Mouse (Mus musculus) urinary bladder, postnatal 4 days (tissue): ENCODE measurements around the gene Cacna1a.

Experiments used
- DNase-seq, 2 experiments: peaks; one replicate each; pipeline ENCODE4 v3.0.0; 2021 to 2022; ENCODE audit warnings: low spot score in 2 of 2

The Cacna1a gene

DNA sequence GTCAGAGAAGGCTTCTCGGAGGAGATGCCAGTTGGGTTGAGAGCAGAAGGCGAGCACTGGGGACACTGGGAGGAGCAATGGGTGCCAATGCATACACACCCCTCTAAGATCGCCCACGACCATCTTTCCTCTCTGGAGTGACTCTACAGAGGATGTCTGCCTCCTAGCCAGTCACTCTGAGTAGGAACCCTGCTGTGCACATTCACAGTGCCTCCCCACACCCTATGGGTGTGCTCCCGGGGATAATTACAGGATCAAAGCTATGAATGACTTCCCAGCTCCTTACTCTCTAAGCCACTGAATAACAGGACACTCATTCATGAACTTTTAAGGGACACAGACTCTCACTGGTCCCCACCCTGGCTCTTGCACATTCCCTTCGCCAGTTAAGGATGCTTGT lies 151.1 kb downstream of the Cacna1a start:
- DNase-seq: no peak

DNA sequence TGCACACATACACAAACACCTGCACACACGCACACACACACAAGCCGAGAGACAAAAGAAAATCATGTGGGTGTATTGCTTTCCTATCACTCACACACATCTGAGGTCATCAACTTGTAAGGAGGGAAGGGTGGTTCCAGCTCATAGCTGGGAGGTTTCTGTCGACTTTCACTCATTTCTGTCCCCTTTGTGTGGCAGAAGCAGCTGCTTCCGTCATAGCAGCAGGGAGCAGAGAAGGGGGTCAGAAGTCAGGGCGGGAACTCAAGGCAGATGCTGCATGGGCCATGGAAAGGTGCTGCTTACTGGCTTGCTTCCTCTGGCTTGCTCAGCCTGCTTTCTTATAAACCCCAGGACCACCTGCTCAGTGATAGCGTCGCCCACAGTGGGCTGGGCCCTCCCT lies 154.2 kb downstream of the Cacna1a start:
- DNase-seq: no peak

DNA sequence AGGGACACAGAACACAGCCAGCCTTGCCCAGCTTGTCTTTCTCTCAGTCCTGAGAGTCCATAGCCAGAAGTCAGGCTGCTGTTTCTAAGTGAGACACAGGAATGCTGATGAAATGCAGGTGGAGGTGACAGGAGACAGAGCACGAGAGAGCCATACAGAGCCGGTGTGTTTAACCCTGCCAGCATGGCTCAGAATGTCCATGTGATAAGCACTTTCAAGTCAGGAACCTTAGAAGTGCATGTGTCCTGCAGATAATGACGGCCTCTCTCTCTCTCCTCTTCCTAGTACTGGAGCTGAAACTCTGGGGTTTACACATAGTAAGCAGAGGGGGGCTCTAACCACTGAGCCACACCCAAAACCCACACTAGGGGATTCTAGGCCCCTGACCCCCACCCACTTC lies 157.3 kb downstream of the Cacna1a start:
- DNase-seq: no peak

DNA sequence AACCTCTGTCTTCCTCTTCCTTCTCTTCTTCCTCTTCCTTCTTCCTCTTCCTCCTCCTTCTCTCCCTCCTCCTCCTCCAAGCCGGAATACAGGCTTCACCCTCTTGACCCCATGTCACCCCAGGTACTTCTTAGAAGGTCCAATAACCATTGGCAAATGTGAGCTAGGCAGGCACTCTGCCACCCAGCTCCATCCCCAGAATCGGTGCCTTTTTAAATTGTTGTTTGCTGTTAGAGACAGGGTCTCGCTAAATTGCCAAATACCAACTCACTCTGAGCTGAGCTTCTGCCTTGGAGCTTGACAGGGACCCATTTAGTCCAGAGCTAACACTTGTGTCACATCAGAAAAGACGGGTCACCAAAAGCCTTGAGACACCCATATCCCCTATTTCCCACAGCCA lies 164.2 kb downstream of the Cacna1a start:
- no peak for DNase-seq

GRCm38 (mm10) chr8:84553106-84553505 lies 164.9 kb downstream of the Cacna1a start:
- no peak for DNase-seq

- no peak for DNase-seq
Observed at GRCm38 (mm10) chr8:84553617-84554016, 165.4 kb downstream of the Cacna1a start.

- DNase-seq: peak; percentile 37 to 72
Observed at GRCm38 (mm10) chr8:84554301-84555027, 166.2 kb downstream of the Cacna1a start.

- no peak for DNase-seq
Observed at GRCm38 (mm10) chr8:84555269-84555668, 167.0 kb downstream of the Cacna1a start.

DNA sequence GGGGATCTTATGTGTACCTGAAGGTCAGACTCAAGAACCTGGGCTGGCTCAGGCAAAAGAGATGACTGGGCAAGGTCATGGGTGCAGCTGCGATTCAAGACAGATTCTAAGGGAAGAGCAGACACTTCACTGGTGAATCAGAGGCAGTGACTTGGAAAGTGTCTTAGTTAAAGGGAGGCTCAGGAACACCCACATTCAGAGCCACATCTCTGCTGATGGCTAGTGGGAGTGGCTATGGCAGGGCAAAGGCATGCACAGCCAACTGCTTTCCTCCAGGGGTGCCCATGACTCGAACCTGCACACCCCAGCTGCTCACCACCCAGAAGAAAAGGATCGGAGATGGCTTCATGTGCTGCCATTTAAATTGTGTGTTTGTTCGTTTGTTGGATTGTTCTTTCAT lies 169.7 kb downstream of the Cacna1a start:
- DNase-seq: no peak

- no peak for DNase-seq
Observed at GRCm38 (mm10) chr8:84559121-84559604, 170.9 kb downstream of the Cacna1a start.

GRCm38 (mm10) chr8:84561698-84562097 lies 173.5 kb downstream of the Cacna1a start:
- DNase-seq: no peak

- no peak for DNase-seq
Observed at GRCm38 (mm10) chr8:84564042-84564441, 175.8 kb downstream of the Cacna1a start.

DNA sequence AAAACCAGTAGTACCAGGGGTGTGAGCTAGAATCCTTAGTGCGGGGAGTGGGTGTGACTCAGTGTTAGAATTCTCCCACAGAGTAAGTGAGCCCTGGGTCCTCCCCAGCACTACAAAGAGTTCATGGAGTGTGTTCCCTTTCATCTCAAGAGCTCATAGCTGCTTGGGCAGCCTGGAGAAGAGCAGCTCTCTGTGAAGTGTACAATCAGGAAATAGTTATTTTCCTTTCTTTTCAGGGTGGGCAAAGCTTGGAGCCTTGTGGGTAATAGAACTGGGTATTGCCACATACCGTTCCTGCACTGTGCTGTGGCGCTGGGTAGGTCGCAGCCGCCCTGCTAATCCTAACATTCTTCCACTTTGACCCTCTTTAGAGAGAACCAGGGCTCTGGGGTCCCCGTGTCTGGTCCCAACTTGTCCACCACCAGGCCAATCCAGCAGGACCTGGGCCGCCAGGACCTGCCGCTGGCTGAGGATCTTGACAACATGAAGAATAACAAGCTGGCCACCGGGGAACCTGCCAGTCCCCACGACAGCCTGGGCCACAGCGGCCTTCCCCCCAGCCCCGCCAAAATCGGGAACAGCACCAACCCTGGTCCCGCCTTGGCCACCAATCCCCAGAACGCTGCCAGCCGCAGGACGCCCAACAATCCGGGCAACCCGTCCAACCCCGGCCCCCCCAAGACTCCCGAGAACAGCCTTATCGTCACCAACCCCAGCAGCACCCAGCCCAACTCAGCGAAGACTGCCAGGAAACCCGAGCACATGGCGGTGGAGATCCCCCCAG lies 177.5 kb downstream of the Cacna1a start:
- no peak for DNase-seq

- DNase-seq: no peak
Observed at GRCm38 (mm10) chr8:84566816-84567413, 178.7 kb downstream of the Cacna1a start.

GRCm38 (mm10) chr8:84567541-84567940 lies 179.3 kb downstream of the Cacna1a start:
- no peak for DNase-seq

DNA sequence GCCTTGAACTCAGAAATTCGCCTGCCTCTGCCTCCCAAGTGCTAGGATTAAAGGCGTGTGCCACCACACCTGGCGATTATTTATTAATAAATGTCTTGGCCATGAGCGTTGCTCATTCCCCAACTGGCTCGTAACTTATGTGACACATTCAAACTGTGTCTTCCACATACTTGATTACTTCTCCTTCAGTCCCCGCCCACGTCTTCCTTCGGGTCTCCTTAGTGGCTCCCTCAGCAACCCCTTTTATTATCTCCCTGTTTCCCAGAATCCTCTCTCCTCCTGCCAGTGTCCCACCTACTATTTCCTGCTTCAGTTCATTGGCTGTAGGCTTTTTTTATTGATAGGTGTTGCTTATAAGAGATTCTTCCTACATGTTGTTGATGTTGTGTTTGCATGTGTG lies 180.5 kb downstream of the Cacna1a start:
- no peak for DNase-seq

- DNase-seq: no peak
Observed at GRCm38 (mm10) chr8:84569921-84570673, 181.9 kb downstream of the Cacna1a start.

DNA sequence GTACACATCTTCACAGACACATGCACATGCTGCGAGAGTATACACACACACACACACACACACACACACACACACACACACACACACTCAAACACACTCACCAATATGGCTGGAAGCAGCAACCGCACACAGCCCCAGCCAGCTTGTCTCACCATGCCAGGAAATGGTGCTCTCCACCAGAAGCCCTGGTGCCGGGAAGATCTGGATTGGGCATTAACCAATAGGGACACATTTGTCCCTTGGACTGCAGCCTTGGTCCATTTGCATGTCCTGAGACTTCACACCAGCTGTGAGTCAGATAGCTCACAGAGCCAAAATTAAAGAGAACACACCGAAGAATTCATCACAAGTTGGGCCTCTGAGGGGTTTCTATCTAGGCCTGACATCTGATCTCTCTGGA lies 189.2 kb downstream of the Cacna1a start:
- no peak for DNase-seq

DNA sequence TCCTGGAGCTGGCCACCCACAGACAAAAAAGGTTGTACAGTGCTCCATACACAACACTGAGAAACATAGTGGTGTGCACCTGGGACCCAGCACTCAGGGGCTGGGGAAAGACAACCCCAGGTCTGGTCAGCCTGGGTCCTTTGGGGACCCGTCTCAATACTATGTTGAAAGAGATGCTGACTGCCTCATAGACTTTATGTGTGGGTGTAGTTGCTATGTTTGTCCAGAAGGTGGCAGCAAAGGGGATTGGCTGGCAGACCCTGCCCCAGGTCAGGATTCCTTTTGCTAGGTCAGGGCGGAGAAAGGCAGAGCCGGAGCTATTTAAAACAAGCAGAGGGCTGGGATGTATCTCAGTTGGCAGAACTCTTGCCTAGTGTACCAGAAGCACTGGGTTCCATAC lies 191.4 kb downstream of the Cacna1a start:
- no peak for DNase-seq

DNA sequence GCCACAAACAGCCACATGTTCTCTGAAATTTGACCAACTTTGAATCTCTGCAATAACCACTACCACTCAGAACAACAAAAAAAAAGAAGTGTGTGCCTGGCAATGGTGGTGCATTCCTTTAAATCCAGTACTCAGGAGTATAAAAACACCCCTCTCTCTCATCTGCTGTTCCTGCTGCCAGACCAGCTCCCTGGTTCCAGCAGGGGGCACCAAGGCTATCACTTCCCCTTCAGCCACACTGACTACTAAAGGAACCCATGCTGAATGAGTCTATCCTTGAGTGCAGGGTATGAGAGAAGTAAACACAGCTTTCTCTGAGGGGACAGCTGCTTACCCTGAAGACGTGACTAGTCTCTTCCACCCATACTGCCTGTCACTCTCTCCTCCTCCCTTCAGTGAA lies 197.1 kb downstream of the Cacna1a start:
- no peak for DNase-seq

GRCm38 (mm10) chr8:84586221-84586620 lies 198.0 kb downstream of the Cacna1a start:
- no peak for DNase-seq

GRCm38 (mm10) chr8:84588498-84588897 lies 200.3 kb downstream of the Cacna1a start:
- DNase-seq: no peak
